Mouse (Mus musculus) gastrocnemius, adult 2 months (tissue): ENCODE results near the gene Dlgap5. TPM values are rescaled to one million over a fixed set of nuclear protein-coding genes. Genes with fewer than 3 reads are reported as not detected.

ENCODE experiments used
- DNase-seq: peaks from one replicate; pipeline ENCODE4 v3.0.0; 2022
- H3K27ac ChIP-seq: fragments of 200-600 bp; 2 replicates; pipeline ENCODE4 v1.8.1; 2022; ENCODE audit warnings: mild to moderate bottlenecking
- H3K4me3 ChIP-seq: fragments of 200-600 bp; 2 replicates; pipeline ENCODE4 v1.8.1; 2022; ENCODE audit warnings: mild to moderate bottlenecking, moderate library complexity
- CTCF ChIP-seq: fragments of 200-600 bp; IDR thresholded peaks from 2 replicates; pipeline ENCODE4 v1.8.1; 2022; ENCODE audit warnings: antibody characterized with exemption, mild to moderate bottlenecking, moderate library complexity
- intact Hi-C: fragments of 180-260 bp; cut with DNase I; formaldehyde crosslinking; loops from one replicate; pipeline ENCODE4 v1.15.1; 2025
- total RNA-seq, 2 experiments: library from RNA; stranded (reverse); gene quantifications; 2 replicates each; pipeline ENCODE4 v1.2.3; 2021

Dlgap5 gene
- total RNA-seq, 2 experiments from 2014 or later, result not detected

DNA sequence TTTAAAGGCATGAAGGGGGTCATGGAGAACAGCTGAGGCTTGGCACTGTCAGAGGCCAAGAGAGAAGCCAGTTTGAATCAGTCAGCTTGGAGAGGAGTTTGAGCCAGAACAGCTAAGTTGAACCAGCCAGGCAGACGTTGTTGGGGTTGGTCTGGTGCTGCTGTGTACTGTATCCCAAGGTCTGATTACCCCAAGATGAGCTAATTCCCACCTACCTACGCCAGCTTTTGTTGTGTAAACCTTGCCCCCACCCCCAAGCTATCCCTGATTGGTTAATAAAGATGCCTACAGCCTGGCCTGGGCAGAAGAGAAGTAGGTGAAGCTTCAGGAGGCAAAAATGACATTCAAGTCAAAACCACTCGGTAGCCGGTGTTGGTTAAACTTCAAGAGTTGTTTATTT is 4.3 kb upstream of the Dlgap5 start:
- H3K4me3 ChIP-seq, result no peak overlapping the region
- DNase-seq, result no peak
- intact Hi-C loops, result no loop called here
- no peak overlapping the region for H3K27ac ChIP-seq
- no peak for TF ChIP-seq CTCF

- intact Hi-C loops, result no loop called here
Measured at GRCm38 (mm10) chr14:47421606-47422005, 3.4 kb upstream of the Dlgap5 start.

GRCm38 (mm10) chr14:47419723-47420276 is 1.6 kb upstream of the Dlgap5 start:
- TF ChIP-seq CTCF, result no peak
- intact Hi-C loops, result no loop called here

More at GRCm38 (mm10) chr14:47421606-47422005, 3.4 kb upstream of the Dlgap5 start:
- DNase-seq, result no peak
- no peak for TF ChIP-seq CTCF
- Histone ChIP-seq H3K27ac (no peak overlapping the region), H3K4me3 (no peak overlapping the region)

GRCm38 (mm10) chr14:47419034-47419625 is 923 bp upstream of the Dlgap5 start:
- no peak overlapping the region for H3K4me3 ChIP-seq
- H3K27ac ChIP-seq, result peak overlapping the region; percentile 77; the same call in 1 of the 2 replicates
- DNase-seq, result no peak
- intact Hi-C loops, result no loop called here
- TF ChIP-seq CTCF, result no peak

More at GRCm38 (mm10) chr14:47419723-47420276, 1.6 kb upstream of the Dlgap5 start:
- DNase-seq, result no peak
- Histone ChIP-seq H3K27ac (no peak overlapping the region), H3K4me3 (no peak overlapping the region)

DNA sequence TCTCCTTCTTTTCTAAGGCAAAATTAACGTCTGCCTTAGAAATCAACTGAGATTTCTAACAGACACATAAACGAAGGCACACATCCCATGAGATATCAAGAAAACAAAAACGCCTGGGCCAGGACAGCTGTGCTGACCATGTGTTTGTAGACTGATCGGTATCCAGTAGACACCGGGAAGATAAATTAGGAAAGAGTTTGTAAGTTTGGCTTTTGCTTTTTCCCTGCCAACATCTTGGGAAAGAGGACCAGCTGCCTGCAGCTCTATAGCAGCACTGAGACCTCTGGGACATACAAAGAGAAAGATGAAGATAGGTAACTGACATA is 422 bp upstream of the Dlgap5 start:
- no peak for TF ChIP-seq CTCF
- intact Hi-C loops, result no loop called here
- no peak for DNase-seq
- Histone ChIP-seq H3K27ac (peak overlapping the region; percentile 77), H3K4me3 (peak overlapping the region; percentile 78)

- TF ChIP-seq CTCF, result no peak
- intact Hi-C loops, result no loop called here
- peak overlapping the region; percentile 78; the same call in 1 of the 2 replicates for H3K4me3 ChIP-seq
- no peak overlapping the region for H3K27ac ChIP-seq
- no peak for DNase-seq
Measured at GRCm38 (mm10) chr14:47417346-47417745, 861 bp downstream of the Dlgap5 start.

DNA sequence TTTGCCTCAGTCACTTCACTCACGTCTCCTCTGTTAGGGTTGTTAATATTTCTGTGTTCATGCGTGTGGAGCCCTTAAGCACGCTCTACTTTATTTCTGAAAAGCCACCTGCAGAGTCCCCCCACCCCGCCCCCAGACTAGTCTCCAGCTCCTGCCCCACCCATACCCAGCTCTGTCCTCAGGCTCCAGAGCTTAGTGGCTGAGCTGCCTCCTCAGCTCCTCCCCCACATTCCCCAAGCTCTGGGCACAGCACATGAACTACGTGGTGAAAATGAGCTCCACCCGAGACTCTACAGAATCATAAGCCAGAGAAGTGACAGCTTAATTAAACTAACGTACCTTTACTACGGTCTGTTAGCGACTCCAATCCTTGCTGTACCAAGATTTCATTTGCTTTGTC is 12.2 kb downstream of the Dlgap5 start:
- no peak for DNase-seq
- H3K27ac ChIP-seq, result no peak overlapping the region
- intact Hi-C loops, result no loop called here
- H3K4me3 ChIP-seq, result no peak overlapping the region
- TF ChIP-seq CTCF, result no peak

GRCm38 (mm10) chr14:47402735-47403134 is 15.5 kb downstream of the Dlgap5 start:
- intact Hi-C loops, result no loop called here
- Histone ChIP-seq H3K27ac (no peak overlapping the region), H3K4me3 (no peak overlapping the region)
- no peak for DNase-seq
- TF ChIP-seq CTCF, result no peak

GRCm38 (mm10) chr14:47396165-47396652 is 22.0 kb downstream of the Dlgap5 start:
- DNase-seq, result peak; percentile 20
- intact Hi-C loops, result loop anchor here (1.0 to 5.0 kb wide), 3 partner anchors 62 to 519 kb away; partner anchors contain the start of gene Mapk1ip1l
- Histone ChIP-seq H3K4me3 (peak overlapping the region; percentile 30; the same call in 1 of the 2 replicates), H3K27ac (no peak overlapping the region)
- TF ChIP-seq CTCF, result peak; percentile 76

DNA sequence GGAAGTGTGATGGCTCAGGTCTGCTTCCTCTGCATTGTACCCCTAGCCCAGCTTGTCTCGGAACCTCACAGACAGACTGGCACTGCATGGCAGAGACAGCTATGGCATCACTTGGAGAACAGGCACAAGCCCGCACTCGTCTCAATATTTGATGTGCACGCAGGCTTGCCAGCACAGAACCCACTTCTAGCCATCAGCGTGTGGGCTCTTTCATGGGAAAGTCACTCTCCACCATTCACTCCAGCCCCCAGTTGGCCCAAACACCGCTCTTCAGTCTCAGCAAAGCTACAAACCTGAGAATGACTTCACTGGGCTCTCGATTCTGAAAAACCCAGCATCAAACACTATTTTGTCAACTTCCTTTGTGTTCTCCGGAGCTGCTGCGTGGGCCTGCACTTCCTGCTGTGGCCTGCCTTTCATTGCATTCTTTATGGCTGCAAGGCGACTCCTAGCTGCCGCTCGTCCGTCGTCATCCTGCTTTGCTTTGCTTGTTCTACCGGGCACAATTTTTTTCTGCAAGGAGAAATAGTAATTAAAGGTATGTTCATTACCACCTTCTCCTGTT is 22.7 kb downstream of the Dlgap5 start:
- Histone ChIP-seq H3K4me3 (peak overlapping the region; percentile 30; the same call in 1 of the 2 replicates), H3K27ac (no peak overlapping the region)
- intact Hi-C loops, result loop anchor here (1.0 to 5.0 kb wide), 3 partner anchors 61 to 518 kb away; partner anchors contain the start of gene Mapk1ip1l
- TF ChIP-seq CTCF, result no peak
- DNase-seq, result no peak

DNA sequence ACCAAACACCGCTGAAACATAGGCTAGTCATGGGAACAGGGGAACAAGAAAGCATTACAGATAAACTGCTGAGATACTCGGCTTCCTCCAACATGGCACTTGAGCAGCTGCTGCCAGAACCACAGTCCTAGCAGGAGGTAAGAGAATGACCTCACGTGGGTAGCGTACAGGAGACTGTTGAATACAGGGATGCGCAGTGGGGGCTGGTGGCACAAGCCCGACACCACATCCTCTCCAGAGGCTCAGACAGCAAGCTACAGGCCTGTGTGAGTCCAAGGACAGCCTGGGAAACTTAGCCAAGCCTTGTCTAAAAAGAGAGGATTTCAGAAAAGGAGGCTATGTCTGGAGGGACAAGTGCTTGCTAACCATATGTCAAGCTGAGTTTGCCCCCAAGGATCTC is 23.2 kb downstream of the Dlgap5 start:
- intact Hi-C loops, result loop anchor here (5.0 kb wide), 2 partner anchors 98 to 518 kb away; partner anchors contain the start of gene Mapk1ip1l
- no peak overlapping the region for H3K4me3 ChIP-seq
- no peak overlapping the region for H3K27ac ChIP-seq
- TF ChIP-seq CTCF, result no peak
- DNase-seq, result no peak

- Histone ChIP-seq H3K4me3 (no peak overlapping the region), H3K27ac (no peak overlapping the region)
- intact Hi-C loops, result no loop called here
- no peak for TF ChIP-seq CTCF
- no peak for DNase-seq
Measured at GRCm38 (mm10) chr14:47393354-47394094, 24.7 kb downstream of the Dlgap5 start.

DNA sequence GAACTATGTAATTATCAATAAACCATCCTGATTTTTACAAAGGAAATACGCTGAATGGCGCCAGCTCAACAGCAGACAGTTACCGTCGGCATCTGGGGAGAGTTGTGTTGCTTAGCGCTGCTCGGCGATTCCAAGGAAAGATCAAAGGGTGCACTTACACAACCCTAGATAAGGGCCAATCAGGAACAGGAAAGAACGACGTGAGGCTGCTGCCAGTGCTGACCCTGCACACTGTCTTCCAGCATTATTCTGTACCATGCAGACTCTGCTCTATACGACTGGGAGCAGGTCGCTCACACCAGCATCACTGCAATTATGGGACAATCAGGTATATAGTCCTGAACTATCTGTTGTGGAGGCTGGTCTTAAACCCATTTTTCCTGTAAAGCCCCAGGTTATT is 32.1 kb downstream of the Dlgap5 start:
- intact Hi-C loops, result no loop called here
- Histone ChIP-seq H3K27ac (no peak overlapping the region), H3K4me3 (no peak overlapping the region)
- no peak for TF ChIP-seq CTCF
- no peak for DNase-seq
